Mouse (Mus musculus): Measurements from ENCODE around the gene Map3k20. TPM values are rescaled to one million over a fixed set of nuclear protein-coding genes. Genes with fewer than 3 reads are reported as not detected.
A peak's percentile ranks its signal among the peaks of the same experiment; 100 is the strongest.

Gene Map3k20
- polyA plus RNA-seq, 1 experiment from 2014 or later = 17.0 TPM

- Histone ChIP-seq H3K4me1 (replicated peaks) (no peaks in the 10 kb centered on the region), H3K4me2 (replicated peaks) (no peak overlapping the region), H3K9me3 (no peaks in the 10 kb centered on the region), H3K9ac (no peak overlapping the region), H3K27ac (no peak overlapping the region; the same call in 1 of the 2 replicates), H3K4me3 (replicated peaks) (no peak overlapping the region), H3K36me3 (no peaks in the 10 kb centered on the region), H3K27me3 (replicated peaks) (no peaks in the 10 kb centered on the region)
- 84% methylated on average over 5 of the region's 5 CpGs for WGBS
- ATAC-seq = no peak
Observed at GRCm38 (mm10) chr2:72415416-72415815, 130.0 kb downstream of the Map3k20 start.

GRCm38 (mm10) chr2:72416095-72417080 lies 131.0 kb downstream of the Map3k20 start:
- H3K27ac ChIP-seq = peak overlapping the region; percentile 46; the same call in 1 of the 2 replicates
- H3K36me3 ChIP-seq = no peaks in the 10 kb centered on the region
- no peaks in the 10 kb centered on the region for H3K9me3 ChIP-seq
- H3K4me3 ChIP-seq (replicated peaks) = no peak overlapping the region
- H3K4me1 ChIP-seq (replicated peaks) = no peaks in the 10 kb centered on the region
- no peak overlapping the region for H3K9ac ChIP-seq
- WGBS = 50% methylated on average over 14 of the region's 14 CpGs
- no peaks in the 10 kb centered on the region for H3K27me3 ChIP-seq (replicated peaks)
- H3K4me2 ChIP-seq (replicated peaks) = no peak overlapping the region
- peak; percentile 90 for ATAC-seq

- no peaks in the 10 kb centered on the region for H3K9me3 ChIP-seq
- no peak overlapping the region for H3K4me2 ChIP-seq (replicated peaks)
- no peaks in the 10 kb centered on the region for H3K4me1 ChIP-seq (replicated peaks)
- H3K27me3 ChIP-seq (replicated peaks) = no peaks in the 10 kb centered on the region
- no peak overlapping the region for H3K9ac ChIP-seq
- no peak overlapping the region for H3K4me3 ChIP-seq (replicated peaks)
- no peaks in the 10 kb centered on the region for H3K36me3 ChIP-seq
- WGBS = 81% methylated on average over 5 of the region's 5 CpGs
- no peak for ATAC-seq
- no peak overlapping the region for H3K27ac ChIP-seq
Observed at GRCm38 (mm10) chr2:72420561-72420960, 135.1 kb downstream of the Map3k20 start.

GRCm38 (mm10) chr2:72424656-72425055 lies 139.2 kb downstream of the Map3k20 start:
- no peak for ATAC-seq
- WGBS = 84% methylated on average over 7 of the region's 7 CpGs

GRCm38 (mm10) chr2:72426776-72427175 lies 141.3 kb downstream of the Map3k20 start:
- Histone ChIP-seq H3K27me3 (replicated peaks) (no peaks in the 10 kb centered on the region), H3K9me3 (no peaks in the 10 kb centered on the region), H3K4me1 (replicated peaks) (no peaks in the 10 kb centered on the region), H3K9ac (no peak overlapping the region), H3K27ac (no peak overlapping the region), H3K4me2 (replicated peaks) (no peak overlapping the region), H3K4me3 (replicated peaks) (no peak overlapping the region), H3K36me3 (no peaks in the 10 kb centered on the region)
- 38% methylated on average over 8 of the region's 8 CpGs for WGBS
- ATAC-seq = no peak

More at GRCm38 (mm10) chr2:72424656-72425055, 139.2 kb downstream of the Map3k20 start:
- no peaks in the 10 kb centered on the region for H3K36me3 ChIP-seq
- H3K4me2 ChIP-seq (replicated peaks) = no peak overlapping the region
- H3K9ac ChIP-seq = no peak overlapping the region
- no peak overlapping the region for H3K27ac ChIP-seq
- no peaks in the 10 kb centered on the region for H3K9me3 ChIP-seq
- H3K4me1 ChIP-seq (replicated peaks) = no peaks in the 10 kb centered on the region
- H3K27me3 ChIP-seq (replicated peaks) = no peaks in the 10 kb centered on the region
- no peak overlapping the region for H3K4me3 ChIP-seq (replicated peaks)

- Histone ChIP-seq H3K4me1 (replicated peaks) (no peaks in the 10 kb centered on the region), H3K9me3 (no peaks in the 10 kb centered on the region), H3K4me2 (replicated peaks) (no peak overlapping the region), H3K9ac (no peak overlapping the region), H3K27me3 (replicated peaks) (no peaks in the 10 kb centered on the region), H3K36me3 (no peaks in the 10 kb centered on the region), H3K27ac (no peak overlapping the region), H3K4me3 (replicated peaks) (no peak overlapping the region)
- 63% methylated on average over 11 of the region's 11 CpGs for WGBS
- no peak for ATAC-seq
Observed at GRCm38 (mm10) chr2:72427288-72427687, 141.9 kb downstream of the Map3k20 start.

GRCm38 (mm10) chr2:72438941-72439533 lies 153.6 kb downstream of the Map3k20 start:
- Histone ChIP-seq H3K36me3 (0 out of 2 replicates have a peak, but pooled peaks cover 5% of the 10 kb centered on the region), H3K27ac (no peak overlapping the region)

GRCm38 (mm10) chr2:72441010-72441409 lies 155.6 kb downstream of the Map3k20 start:
- H3K9ac ChIP-seq = no peak overlapping the region
- H3K4me1 ChIP-seq (replicated peaks) = no peaks in the 10 kb centered on the region
- 0 out of 2 replicates have a peak, but pooled peaks cover 5% of the 10 kb centered on the region for H3K36me3 ChIP-seq
- H3K4me2 ChIP-seq (replicated peaks) = no peak overlapping the region
- H3K27ac ChIP-seq = no peak overlapping the region
- WGBS = 95% methylated on average over 9 of the region's 9 CpGs
- no peaks in the 10 kb centered on the region for H3K9me3 ChIP-seq
- H3K27me3 ChIP-seq (replicated peaks) = no peaks in the 10 kb centered on the region
- no peak overlapping the region for H3K4me3 ChIP-seq (replicated peaks)
- no peak for ATAC-seq

More at GRCm38 (mm10) chr2:72438941-72439533, 153.6 kb downstream of the Map3k20 start:
- Histone ChIP-seq H3K9me3 (no peaks in the 10 kb centered on the region), H3K4me1 (replicated peaks) (no peaks in the 10 kb centered on the region), H3K4me3 (replicated peaks) (no peak overlapping the region), H3K4me2 (replicated peaks) (no peak overlapping the region), H3K27me3 (replicated peaks) (no peaks in the 10 kb centered on the region), H3K9ac (no peak overlapping the region)
- ATAC-seq = no peak
- WGBS = 76% methylated on average over 8 of the region's 8 CpGs

GRCm38 (mm10) chr2:72442825-72443224 lies 157.4 kb downstream of the Map3k20 start:
- 0 out of 2 replicates have a peak, but pooled peaks cover 5% of the 10 kb centered on the region for H3K36me3 ChIP-seq
- WGBS = 83% methylated on average over 6 of the region's 6 CpGs
- no peak overlapping the region for H3K4me2 ChIP-seq (replicated peaks)
- no peak for ATAC-seq
- H3K27me3 ChIP-seq (replicated peaks) = no peaks in the 10 kb centered on the region
- H3K4me3 ChIP-seq (replicated peaks) = no peak overlapping the region
- H3K9ac ChIP-seq = no peak overlapping the region
- no peaks in the 10 kb centered on the region for H3K9me3 ChIP-seq
- no peak overlapping the region for H3K27ac ChIP-seq
- no peaks in the 10 kb centered on the region for H3K4me1 ChIP-seq (replicated peaks)

GRCm38 (mm10) chr2:72443960-72444359 lies 158.5 kb downstream of the Map3k20 start:
- Histone ChIP-seq H3K4me2 (replicated peaks) (no peak overlapping the region), H3K9ac (no peak overlapping the region), H3K4me3 (replicated peaks) (no peak overlapping the region), H3K9me3 (no peaks in the 10 kb centered on the region), H3K27me3 (replicated peaks) (no peaks in the 10 kb centered on the region), H3K4me1 (replicated peaks) (no peaks in the 10 kb centered on the region), H3K27ac (no peak overlapping the region), H3K36me3 (0 out of 2 replicates have a peak, but pooled peaks cover 5% of the 10 kb centered on the region)
- ATAC-seq = no peak
- 79% methylated on average over 3 of the region's 3 CpGs for WGBS

- Histone ChIP-seq H3K4me1 (replicated peaks) (no peaks in the 10 kb centered on the region), H3K36me3 (0 out of 2 replicates have a peak, but pooled peaks cover 5% of the 10 kb centered on the region), H3K27me3 (replicated peaks) (no peaks in the 10 kb centered on the region), H3K9me3 (no peaks in the 10 kb centered on the region), H3K27ac (no peak overlapping the region), H3K9ac (no peak overlapping the region), H3K4me3 (replicated peaks) (no peak overlapping the region), H3K4me2 (replicated peaks) (no peak overlapping the region)
- ATAC-seq = no peak
- 87% methylated on average over 3 of the region's 3 CpGs for WGBS
Observed at GRCm38 (mm10) chr2:72446106-72446505, 160.7 kb downstream of the Map3k20 start.

GRCm38 (mm10) chr2:72446615-72447014 lies 161.2 kb downstream of the Map3k20 start:
- no peaks in the 10 kb centered on the region for H3K9me3 ChIP-seq
- no peak overlapping the region for H3K9ac ChIP-seq
- WGBS = 51% methylated on average over 5 of the region's 5 CpGs
- ATAC-seq = no peak
- H3K4me1 ChIP-seq (replicated peaks) = no peaks in the 10 kb centered on the region
- H3K27ac ChIP-seq = no peak overlapping the region
- H3K27me3 ChIP-seq (replicated peaks) = no peaks in the 10 kb centered on the region
- no peak overlapping the region for H3K4me2 ChIP-seq (replicated peaks)
- H3K4me3 ChIP-seq (replicated peaks) = no peak overlapping the region
- 0 out of 2 replicates have a peak, but pooled peaks cover 3% of the 10 kb centered on the region for H3K36me3 ChIP-seq
